Mouse (Mus musculus) large intestine, adult 2 months (tissue): Measurements from ENCODE around the gene Pla2g4e. TPM values are rescaled to one million over a fixed set of nuclear protein-coding genes. Genes with fewer than 3 reads are reported as not detected.

ENCODE experiments used
- DNase-seq: peaks from one replicate; pipeline ENCODE4 v3.0.0-alpha.2; 2012; ENCODE audit warnings: low read depth, low spot score
- WGBS: fragments of 180-500 bp; shearing (Covaris S2); methylation state at CpG from one replicate; pipeline ENCODE4 v1.1.7; 2018; 5-methylcytosine and 5-hydroxymethylcytosine counted together
- polyA plus RNA-seq: library from polyadenylated mRNA; depleted of rRNA; stranded (reverse); fragments of >200 nt; gene quantifications from 2 replicates; pipeline ENCODE4 v1.2.3, GENCODE M21; 2012

The Pla2g4e gene
- polyA plus RNA-seq, 1 experiment, result not detected

- 73% methylated on average over 8 of the region's 8 CpGs for WGBS
- no peak for DNase-seq
Observed at GRCm38 (mm10) chr2:120167763-120168162, 77.4 kb downstream of the Pla2g4e start.

GRCm38 (mm10) chr2:120165474-120165873, 79.7 kb downstream of the Pla2g4e start:
- WGBS, result 83% methylated on average over 10 of the region's 10 CpGs
- no peak for DNase-seq

GRCm38 (mm10) chr2:120159434-120159833, 85.7 kb downstream of the Pla2g4e start:
- WGBS, result 80% methylated on average over 2 of the region's 2 CpGs
- no peak for DNase-seq

- DNase-seq, result no peak
- WGBS, result 47% methylated on average over 1 of the region's 1 CpGs
Observed at GRCm38 (mm10) chr2:120158846-120159245, 86.3 kb downstream of the Pla2g4e start.

GRCm38 (mm10) chr2:120158016-120158415, 87.1 kb downstream of the Pla2g4e start:
- WGBS, result 57% methylated on average over 5 of the region's 5 CpGs
- no peak for DNase-seq

GRCm38 (mm10) chr2:120157606-120158005, 87.5 kb downstream of the Pla2g4e start:
- DNase-seq, result no peak
- 68% methylated on average over 2 of the region's 2 CpGs for WGBS

GRCm38 (mm10) chr2:120154361-120154894, 90.7 kb downstream of the Pla2g4e start, which contains the start of gene Ehd4:
TSS of gene Ehd4 (minus strand) at chr2:120154606.
- under 1% methylated on average over 53 of the region's 53 CpGs for WGBS
- peak; percentile 99 for DNase-seq

- WGBS, result under 1% methylated on average over 38 of the region's 38 CpGs
- DNase-seq, result peak; percentile 60
Observed at GRCm38 (mm10) chr2:120153586-120154360, 91.4 kb downstream of the Pla2g4e start.

- 42% methylated on average over 3 of the region's 3 CpGs for WGBS
- DNase-seq, result no peak
Observed at GRCm38 (mm10) chr2:120150571-120150970, 94.6 kb downstream of the Pla2g4e start.

- no peak for DNase-seq
- 92% methylated on average over 7 of the region's 7 CpGs for WGBS
Observed at GRCm38 (mm10) chr2:120149634-120150033, 95.5 kb downstream of the Pla2g4e start.

- DNase-seq, result no peak
- 75% methylated on average over 3 of the region's 3 CpGs for WGBS
Observed at GRCm38 (mm10) chr2:120147999-120148398, 97.1 kb downstream of the Pla2g4e start.

- no peak for DNase-seq
- 41% methylated on average over 2 of the region's 2 CpGs for WGBS
Observed at GRCm38 (mm10) chr2:120147364-120147763, 97.8 kb downstream of the Pla2g4e start.

- no peak for DNase-seq
- WGBS, result 50% methylated on average over 2 of the region's 2 CpGs
Observed at GRCm38 (mm10) chr2:120146543-120146942, 98.6 kb downstream of the Pla2g4e start.

- 93% methylated on average over 4 of the region's 4 CpGs for WGBS
- no peak for DNase-seq
Observed at GRCm38 (mm10) chr2:120144390-120144789, 100.7 kb downstream of the Pla2g4e start.

- 66% methylated on average over 5 of the region's 5 CpGs for WGBS
- no peak for DNase-seq
Observed at GRCm38 (mm10) chr2:120142336-120142735, 102.8 kb downstream of the Pla2g4e start.

- 88% methylated on average over 1 of the region's 1 CpGs for WGBS
- no peak for DNase-seq
Observed at GRCm38 (mm10) chr2:120141671-120142070, 103.5 kb downstream of the Pla2g4e start.

- 87% methylated on average over 5 of the region's 5 CpGs for WGBS
- DNase-seq, result no peak
Observed at GRCm38 (mm10) chr2:120140326-120140725, 104.8 kb downstream of the Pla2g4e start.

GRCm38 (mm10) chr2:120139091-120139490, 106.0 kb downstream of the Pla2g4e start:
- 91% methylated on average over 1 of the region's 1 CpGs for WGBS
- no peak for DNase-seq

GRCm38 (mm10) chr2:120137281-120137680, 107.9 kb downstream of the Pla2g4e start:
- 68% methylated on average over 5 of the region's 5 CpGs for WGBS
- no peak for DNase-seq

GRCm38 (mm10) chr2:120134453-120135075, 110.6 kb downstream of the Pla2g4e start:
- DNase-seq, result no peak

- 80% methylated on average over 1 of the region's 1 CpGs for WGBS
- DNase-seq, result no peak
Observed at GRCm38 (mm10) chr2:120131881-120132280, 113.3 kb downstream of the Pla2g4e start.
